13 mouse cellular contexts compared by ENCODE assay signal in the genomic region with DNA sequence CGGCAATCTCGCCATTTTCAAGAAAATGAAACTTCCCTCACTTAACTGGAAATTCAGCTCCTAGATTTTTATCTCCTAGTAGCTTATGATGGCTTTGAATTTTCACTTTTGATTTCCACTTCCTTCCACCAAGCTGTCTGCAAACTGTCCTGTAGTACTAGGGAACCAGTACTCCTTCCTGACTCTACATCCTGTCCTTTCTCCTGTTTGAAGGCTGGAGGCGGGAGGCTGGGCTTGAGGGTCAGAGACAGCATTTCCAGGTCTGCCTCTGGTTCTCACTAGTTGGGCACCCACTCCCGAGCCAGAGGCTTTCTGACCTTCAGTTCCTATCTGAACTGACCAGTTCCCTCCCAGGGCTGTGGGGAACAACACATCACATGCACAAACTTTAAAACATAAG. TPM values are rescaled to one million over a fixed set of nuclear protein-coding genes. Genes with fewer than 3 reads are reported as not detected.
DNase-seq lines count a peak whose midpoint lies in the region; ATAC-seq and TF ChIP-seq lines count a peak whose summit lies in the region.
"Had no signal": no experiment of that assay in that cellular context is flagged by ENCODE, and none has a peak within 500 bp of the region (broad histone marks: within the 10 kb centered on the region; RNA-seq: fewer than 3 reads in every experiment).

No protein-coding gene starts in this region.

- H3K79me2 ChIP-seq in liver, adult 2 months (ENCODE audit: control insufficient read depth, insufficient read depth, low read length), result no peaks in the 10 kb centered on the region

- TF ChIP-seq CTCF in liver, adult 2 months (IDR thresholded peaks at IDR 0.05; ENCODE audit: low read depth, low read length), result no peak

- intact Hi-C loops in left cerebral cortex, postnatal 25 days (cut with DNase I), result loop anchor here (5.0 kb wide), 2 partner anchors 83 to 97 kb away; a partner anchor contains a TSS
- intact Hi-C loops in left cerebral cortex, postnatal 10 days (cut with DNase I), result loop anchor here (5.0 kb wide), 1 partner anchor 92 kb away; no protein-coding TSS in a partner anchor

- no peak for TF ChIP-seq POLR2A in liver, adult 2 months (IDR thresholded peaks at IDR 0.05; ENCODE audit: extremely low read depth, insufficient read depth, low read length)

- H3K4me3 ChIP-seq in liver, adult 2 months (ENCODE audit: insufficient read depth, low read depth, low read length), result no peak overlapping the region
- no peak overlapping the region for H3K4me3 ChIP-seq in liver, embryonic 11.5 days (ENCODE audit: low read depth, low read length)
- no peak overlapping the region for H3K4me3 ChIP-seq in heart, embryonic 11.5 days (ENCODE audit: low read depth, low read length)
- H3K4me3 ChIP-seq in intestine, embryonic 15.5 days (replicated peaks), result no peak overlapping the region
- no peak overlapping the region for H3K4me3 ChIP-seq in limb, embryonic 15.5 days

- H3K36me3 ChIP-seq in liver, adult 2 months (ENCODE audit: control insufficient read depth, insufficient read depth, low read length), result no peaks in the 10 kb centered on the region
- H3K36me3 ChIP-seq in liver, embryonic 11.5 days (ENCODE audit: control insufficient read depth, insufficient read depth, low read length), result no peaks in the 10 kb centered on the region
- no peaks in the 10 kb centered on the region for H3K36me3 ChIP-seq in heart, embryonic 11.5 days (ENCODE audit: control insufficient read depth, insufficient read depth, low read length)
- H3K36me3 ChIP-seq in intestine, embryonic 15.5 days, result no peaks in the 10 kb centered on the region
- no peaks in the 10 kb centered on the region for H3K36me3 ChIP-seq in limb, embryonic 15.5 days

- H3K9me3 ChIP-seq in liver, embryonic 11.5 days (ENCODE audit: control insufficient read depth, low read length), result no peaks in the 10 kb centered on the region
- H3K9me3 ChIP-seq in heart, embryonic 11.5 days (replicated peaks; ENCODE audit: control insufficient read depth, low read length), result no peaks in the 10 kb centered on the region
- no peaks in the 10 kb centered on the region for H3K9me3 ChIP-seq in intestine, embryonic 15.5 days
- no peaks in the 10 kb centered on the region for H3K9me3 ChIP-seq in limb, embryonic 15.5 days

- 0 out of 2 replicates have a peak, but pooled peaks cover 2% of the 10 kb centered on the region for H3K27me3 ChIP-seq in liver, adult 2 months (ENCODE audit: control insufficient read depth, insufficient read depth, low read length)
- H3K27me3 ChIP-seq in liver, embryonic 11.5 days (replicated peaks; ENCODE audit: control insufficient read depth, insufficient read depth, low read length), result peaks cover 74% of the 10 kb centered on the region
- H3K27me3 ChIP-seq in heart, embryonic 11.5 days (ENCODE audit: control insufficient read depth, insufficient read depth, low read length), result peaks cover 9% of the 10 kb centered on the region; the same call in 1 of the 2 replicates
- peaks cover 14% of the 10 kb centered on the region; the same call in 1 of the 2 replicates for H3K27me3 ChIP-seq in intestine, embryonic 15.5 days (replicated peaks)
- peaks cover 32% of the 10 kb centered on the region for H3K27me3 ChIP-seq in limb, embryonic 15.5 days

- peak; percentile 22 for DNase-seq in liver, adult 2 months (ENCODE audit: extremely low read depth, low read depth, low spot score)
- no peak for DNase-seq in liver, embryonic 11.5 days (ENCODE audit: low spot score)
- no peak for DNase-seq in left cerebral cortex, postnatal 25 days (ENCODE audit: low spot score in 2 of 2)
- DNase-seq in left cerebral cortex, postnatal 10 days (ENCODE audit: extremely low spot score in 1 of 2, low spot score in 2 of 2), result no peak
- DNase-seq: gastrocnemius, postnatal 14 days; midbrain, embryonic 14.5 days; right cerebral cortex, postnatal 4 days had no signal

- no peak overlapping the region for H3K9ac ChIP-seq in liver, adult 2 months (ENCODE audit: low read depth, low read length)
- no peak overlapping the region for H3K9ac ChIP-seq in liver, embryonic 11.5 days (ENCODE audit: low read depth, low read length)
- H3K9ac ChIP-seq in heart, embryonic 11.5 days (ENCODE audit: low read depth, low read length), result no peak overlapping the region
- no peak overlapping the region for H3K9ac ChIP-seq in intestine, embryonic 15.5 days
- no peak overlapping the region for H3K9ac ChIP-seq in limb, embryonic 15.5 days

- ATAC-seq in liver, embryonic 11.5 days (replicated peaks; ENCODE audit: low FRiP score), result no peak
- no peak for ATAC-seq in heart, embryonic 11.5 days (replicated peaks; ENCODE audit: insufficient number of reproducible peaks, low FRiP score, low TSS enrichment)
- ATAC-seq in intestine, embryonic 15.5 days, result no peak
- no peak for ATAC-seq in limb, embryonic 15.5 days (ENCODE audit: insufficient number of reproducible peaks, low FRiP score, low TSS enrichment, low read depth)

- 65% methylated on average over 4 of the region's 4 CpGs for WGBS in liver, adult 2 months
- WGBS in liver, embryonic 11.5 days, result 49% methylated on average over 4 of the region's 4 CpGs
- WGBS in heart, embryonic 11.5 days (ENCODE audit: insufficient replicate concordance), result 54% methylated on average over 4 of the region's 4 CpGs
- WGBS in intestine, embryonic 15.5 days, result 51% methylated on average over 4 of the region's 4 CpGs
- WGBS in limb, embryonic 15.5 days, result 59% methylated on average over 4 of the region's 4 CpGs

- no peak overlapping the region; the same call in 1 of the 2 replicates for H3K4me2 ChIP-seq in liver, embryonic 11.5 days
- H3K4me2 ChIP-seq in heart, embryonic 11.5 days, result peak overlapping the region; percentile 20
- peak overlapping the region; percentile 40 for H3K4me2 ChIP-seq in intestine, embryonic 15.5 days (replicated peaks)
- 0 out of 2 replicates have a peak overlapping the region, but pooled peaks have one; percentile 1 for H3K4me2 ChIP-seq in limb, embryonic 15.5 days

- H3K4me1 ChIP-seq in liver, adult 2 months (ENCODE audit: control insufficient read depth, insufficient read depth, low read length), result peaks cover 15% of the 10 kb centered on the region
- H3K4me1 ChIP-seq in liver, embryonic 11.5 days (replicated peaks; ENCODE audit: control insufficient read depth, insufficient read depth, low read length), result peaks cover 23% of the 10 kb centered on the region
- peaks cover 43% of the 10 kb centered on the region for H3K4me1 ChIP-seq in heart, embryonic 11.5 days (ENCODE audit: control insufficient read depth, insufficient read depth, low read length)
- peaks cover 48% of the 10 kb centered on the region for H3K4me1 ChIP-seq in intestine, embryonic 15.5 days (replicated peaks)
- H3K4me1 ChIP-seq in limb, embryonic 15.5 days, result peaks cover 54% of the 10 kb centered on the region

- H3K27ac ChIP-seq in liver, adult 2 months (replicated peaks; ENCODE audit: insufficient read depth, low read depth, low read length), result no peak overlapping the region
- no peak overlapping the region for H3K27ac ChIP-seq in liver, embryonic 11.5 days (ENCODE audit: low read depth, low read length)
- no peak overlapping the region for H3K27ac ChIP-seq in heart, embryonic 11.5 days (ENCODE audit: low read depth, low read length)
- H3K27ac ChIP-seq in intestine, embryonic 15.5 days, result no peak overlapping the region
- no peak overlapping the region for H3K27ac ChIP-seq in limb, embryonic 15.5 days

RNA-seq across cellular contexts. Expression of a gene that starts 15.8 kb away (rescaled TPM):
- not detected in 2 replicates for total RNA-seq in liver, adult 2 months (2014; rRNA removed)
- not detected in 2 replicates for polyA plus RNA-seq in liver, adult 2 months (2012; rRNA removed)
- polyA plus RNA-seq in liver, embryonic 11.5 days (2014; fragmentation: Nextera tagmentation; extraction: Ambion mirVana), result not detected in 2 replicates
- polyA plus RNA-seq in heart, embryonic 11.5 days (2014; fragmentation: Nextera tagmentation; extraction: Ambion mirVana), result not detected in 2 replicates
- not detected in 2 replicates for polyA plus RNA-seq in intestine, embryonic 15.5 days (2015; fragmentation: Nextera tagmentation; extraction: Ambion mirVana)
- polyA plus RNA-seq in limb, embryonic 15.5 days (2015; fragmentation: Nextera tagmentation; extraction: Ambion mirVana), result not detected in 2 replicates
- not detected for total RNA-seq in left cerebral cortex, postnatal 25 days (2021)
- not detected for total RNA-seq in left cerebral cortex, postnatal 10 days (2021)
- total RNA-seq: gastrocnemius, postnatal 14 days; layer of hippocampus, adult 18-20 months had no signal
- polyA plus RNA-seq: limb, embryonic 11.5 days; midbrain, embryonic 14.5 days had no signal

RNA-seq across cellular contexts. Expression of a gene that starts 37.4 kb away (rescaled TPM):
- total RNA-seq in liver, adult 2 months (2014; rRNA removed), result 0.55 and 1.1 TPM in 2 replicates
- polyA plus RNA-seq in liver, adult 2 months (2012; rRNA removed), result 0.55 and 0.81 TPM in 2 replicates
- 3.1 and 3.6 TPM in 2 replicates for polyA plus RNA-seq in liver, embryonic 11.5 days (2014; fragmentation: Nextera tagmentation; extraction: Ambion mirVana)
- polyA plus RNA-seq in heart, embryonic 11.5 days (2014; fragmentation: Nextera tagmentation; extraction: Ambion mirVana), result 13.7 and 17.4 TPM in 2 replicates
- 4.1 and 4.9 TPM in 2 replicates for polyA plus RNA-seq in intestine, embryonic 15.5 days (2015; fragmentation: Nextera tagmentation; extraction: Ambion mirVana)
- 8.2 and 11.4 TPM in 2 replicates for polyA plus RNA-seq in limb, embryonic 15.5 days (2015; fragmentation: Nextera tagmentation; extraction: Ambion mirVana)
- total RNA-seq in left cerebral cortex, postnatal 25 days (2021), result 1 to 10 TPM in 1 of 2 experiments, under 1 TPM in 1; 0.53 to 1.4 TPM
- total RNA-seq in left cerebral cortex, postnatal 10 days (2021), result under 1 TPM; 0.39 to 0.77 TPM
- polyA plus RNA-seq: testis, adult 2 months had no signal
